Mouse (Mus musculus) liver, adult 2 months (tissue): ENCODE results near the gene Pram1. TPM values are rescaled to one million over a fixed set of nuclear protein-coding genes. Genes with fewer than 3 reads are reported as not detected.

ENCODE experiments used
- DNase-seq: peaks from one replicate; pipeline ENCODE4 v3.0.0-alpha.2; 2011; ENCODE audit warnings: low read depth, low spot score; ENCODE audit errors: extremely low read depth
- H3K27ac ChIP-seq: fragments of 200-500 bp; replicated peaks from 2 replicates; pipeline ENCODE4 v1.5.1; 2012; ENCODE audit warnings: low read depth, mild to moderate bottlenecking, control low read depth, inconsistent platforms, low read length; ENCODE audit not compliant: insufficient read depth
- H3K27me3 ChIP-seq: fragments of 200-500 bp; 2 replicates; pipeline ENCODE4 v1.6.1; 2012; ENCODE audit warnings: mild to moderate bottlenecking, moderate library complexity, low read length, inconsistent platforms; ENCODE audit not compliant: control insufficient read depth, insufficient read depth
- H3K36me3 ChIP-seq: fragments of 200-500 bp; 2 replicates; pipeline ENCODE4 v1.6.1; 2012; ENCODE audit warnings: low read length, inconsistent platforms; ENCODE audit not compliant: control insufficient read depth, insufficient read depth
- H3K4me1 ChIP-seq: fragments of 200-500 bp; 2 replicates; pipeline ENCODE4 v1.6.1; 2011; ENCODE audit warnings: low read length; ENCODE audit not compliant: control insufficient read depth, insufficient read depth
- H3K4me3 ChIP-seq: fragments of 200-500 bp; 2 replicates; pipeline ENCODE4 v1.5.1; 2011; ENCODE audit warnings: low read depth, mild to moderate bottlenecking, control low read depth, low read length, moderate library complexity; ENCODE audit not compliant: insufficient read depth
- H3K79me2 ChIP-seq: fragments of 200-500 bp; 2 replicates; pipeline ENCODE4 v1.6.1; 2012; ENCODE audit warnings: inconsistent platforms, mild to moderate bottlenecking, low read length, moderate library complexity; ENCODE audit not compliant: control insufficient read depth, insufficient read depth
- H3K9ac ChIP-seq: fragments of 200-500 bp; 2 replicates; pipeline ENCODE4 v1.6.1; 2012; ENCODE audit warnings: low read depth, mild to moderate bottlenecking, control low read depth, inconsistent platforms, low read length
- CTCF ChIP-seq: fragments of 200-500 bp; IDR thresholded peaks from 2 replicates; pipeline ENCODE4 v1.5.1; 2011; ENCODE audit warnings: low read depth, low read length, control low read depth
- POLR2A ChIP-seq: fragments of 200-500 bp; IDR thresholded peaks from 2 replicates; pipeline ENCODE4 v1.6.1; 2011; ENCODE audit warnings: low read length, control low read depth; ENCODE audit not compliant: insufficient read depth; ENCODE audit errors: extremely low read depth
- WGBS: fragments of 180-500 bp; shearing (Covaris S2); methylation state at CpG from one replicate; pipeline ENCODE4 v1.1.7; 2018; 5-methylcytosine and 5-hydroxymethylcytosine counted together
- polyA plus RNA-seq: library from polyadenylated mRNA; depleted of rRNA; stranded (reverse); fragments of >200 nt; gene quantifications from 2 replicates; pipeline ENCODE4 v1.2.3, GENCODE M21; 2012
- total RNA-seq: library from RNA; depleted of rRNA; stranded (reverse); fragments of >200 nt; gene quantifications from 2 replicates; pipeline ENCODE4 v1.2.3, GENCODE M21; 2014

Gene Pram1
- total and polyA plus RNA-seq, 2 experiments = 0.23 TPM; not detected in 1

DNA sequence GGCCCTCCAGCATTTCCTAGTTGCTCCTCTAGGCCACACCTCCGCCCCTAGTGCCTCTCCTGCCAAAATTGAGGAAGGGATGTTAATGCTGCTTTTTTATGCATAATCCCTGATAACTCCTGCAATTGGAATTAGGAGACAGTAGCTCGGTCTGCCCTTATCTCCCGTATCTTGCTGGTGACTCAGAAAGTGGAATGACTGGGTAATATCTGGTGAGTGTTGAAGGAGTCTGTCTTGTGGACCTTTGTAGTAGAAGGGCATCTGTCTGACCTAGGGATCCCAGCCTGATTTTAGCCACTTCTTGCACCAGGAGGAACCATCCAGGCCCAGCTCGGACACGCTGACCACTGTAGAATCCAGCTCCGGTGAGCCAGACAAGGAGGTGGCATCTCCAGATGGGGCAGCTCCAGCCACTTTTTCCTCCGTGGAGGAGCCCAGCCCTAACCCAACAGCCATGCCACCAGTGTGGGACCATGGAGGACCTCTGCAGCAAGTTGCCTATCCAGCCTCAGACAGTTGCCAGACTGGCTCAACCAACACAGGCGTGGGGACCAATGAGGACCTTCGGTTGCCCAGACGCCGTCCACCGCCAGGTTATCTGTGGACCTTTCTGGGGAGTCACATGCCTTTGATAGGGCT, 8.2 kb upstream of the Pram1 start:
- Histone ChIP-seq H3K9ac (peak overlapping the region; percentile 21), H3K27me3 (no peaks in the 10 kb centered on the region), H3K4me1 (peaks cover 6% of the 10 kb centered on the region; the same call in 1 of the 2 replicates), H3K4me3 (peak overlapping the region; percentile 98), H3K79me2 (no peaks in the 10 kb centered on the region), H3K27ac (0 out of 2 replicates have a peak overlapping the region, but pooled peaks have one; percentile 0), H3K36me3 (no peaks in the 10 kb centered on the region)
- 65% methylated on average over 12 of the region's 12 CpGs for WGBS
- TF ChIP-seq CTCF (no peak), POLR2A (no peak)
- DNase-seq = no peak

DNA sequence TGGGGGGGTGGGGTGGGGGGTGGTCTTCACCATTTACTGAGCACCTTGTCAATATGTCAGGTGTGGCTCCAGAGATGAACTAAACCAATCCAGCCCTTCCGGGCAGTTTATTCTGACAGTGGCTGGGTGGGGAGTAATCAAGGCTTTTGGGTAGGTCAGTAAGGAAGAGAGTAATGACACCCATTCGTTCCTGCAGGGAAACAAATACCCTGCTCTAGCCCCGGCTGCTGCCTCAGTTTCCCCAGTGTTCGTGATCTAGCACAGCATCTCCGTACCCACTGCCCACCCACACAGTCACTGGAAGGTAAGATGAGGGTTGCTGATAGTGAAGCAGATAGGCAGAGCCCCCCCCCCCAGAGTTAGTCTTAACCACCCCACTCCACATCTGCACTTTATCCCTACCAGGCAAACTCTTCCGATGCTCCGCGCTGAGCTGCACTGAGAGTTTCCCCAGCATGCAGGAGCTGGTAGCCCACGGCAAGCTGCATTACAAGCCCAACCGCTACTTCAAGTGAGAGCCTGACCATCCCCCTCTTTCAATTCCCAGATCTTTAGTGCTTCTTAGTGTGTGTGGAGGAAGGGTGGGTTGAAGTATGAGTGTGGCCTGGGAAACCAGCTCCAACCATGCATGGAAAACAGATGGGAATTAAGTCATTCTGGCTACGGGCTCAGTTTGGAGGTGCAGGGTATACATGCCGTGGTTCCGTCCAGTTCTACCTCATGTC, 7.5 kb upstream of the Pram1 start:
- Histone ChIP-seq H3K79me2 (no peaks in the 10 kb centered on the region), H3K4me1 (peaks cover 6% of the 10 kb centered on the region; the same call in 1 of the 2 replicates), H3K36me3 (no peaks in the 10 kb centered on the region), H3K27ac (no peak overlapping the region), H3K27me3 (no peaks in the 10 kb centered on the region), H3K9ac (no peak overlapping the region), H3K4me3 (no peak overlapping the region)
- no peak for DNase-seq
- no peak for TF ChIP-seq CTCF
- TF ChIP-seq POLR2A = no peak
- WGBS = 95% methylated on average over 13 of the region's 13 CpGs

DNA sequence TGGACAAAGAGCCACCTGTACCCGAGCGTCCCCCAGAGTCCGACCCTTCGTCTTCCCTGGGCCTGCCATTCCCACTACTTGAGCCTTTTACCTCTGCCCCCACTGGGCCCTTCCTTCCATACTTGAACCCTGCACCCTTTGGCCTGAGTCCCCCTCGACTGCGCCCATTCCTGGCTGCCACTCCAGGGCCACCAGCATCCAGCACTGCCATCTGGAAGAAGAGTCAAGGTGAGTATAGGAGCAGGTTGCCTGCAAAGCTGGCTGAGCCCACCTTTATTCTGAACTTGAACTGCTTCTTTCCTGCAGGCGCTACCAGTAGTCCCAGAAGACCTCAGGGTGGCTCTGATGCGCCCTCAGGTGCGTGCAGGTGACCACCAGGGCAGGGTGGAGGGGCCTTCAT, 6.6 kb upstream of the Pram1 start:
- Histone ChIP-seq H3K79me2 (no peaks in the 10 kb centered on the region), H3K27ac (no peak overlapping the region), H3K9ac (no peak overlapping the region), H3K4me3 (no peak overlapping the region), H3K27me3 (no peaks in the 10 kb centered on the region), H3K36me3 (no peaks in the 10 kb centered on the region), H3K4me1 (peaks cover 6% of the 10 kb centered on the region; the same call in 1 of the 2 replicates)
- DNase-seq = no peak
- WGBS = 97% methylated on average over 9 of the region's 9 CpGs
- TF ChIP-seq POLR2A (no peak), CTCF (no peak)

DNA sequence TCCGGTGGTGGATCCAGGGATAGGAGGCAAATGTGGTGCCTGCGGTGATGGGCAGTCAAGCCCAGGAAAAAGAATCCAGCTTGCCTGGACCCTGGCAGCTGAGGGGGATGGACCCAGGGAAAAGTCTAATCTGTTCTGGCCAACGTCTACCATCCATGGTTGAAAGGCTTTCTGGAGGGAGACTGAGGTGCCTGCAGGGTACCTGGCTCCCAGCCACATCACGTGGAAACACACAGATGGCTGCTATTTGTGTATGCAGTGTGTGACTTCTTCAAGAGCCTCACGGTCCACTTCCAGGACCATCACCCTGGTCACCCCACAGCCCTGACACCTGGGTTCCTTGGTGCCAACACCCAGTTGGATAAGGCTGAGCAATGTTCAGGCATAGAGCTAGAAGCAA, 6.1 kb upstream of the Pram1 start:
- H3K4me3 ChIP-seq = no peak overlapping the region
- peaks cover 6% of the 10 kb centered on the region; the same call in 1 of the 2 replicates for H3K4me1 ChIP-seq
- H3K27me3 ChIP-seq = no peaks in the 10 kb centered on the region
- WGBS = 94% methylated on average over 5 of the region's 5 CpGs
- H3K79me2 ChIP-seq = no peaks in the 10 kb centered on the region
- H3K36me3 ChIP-seq = no peaks in the 10 kb centered on the region
- no peak overlapping the region for H3K27ac ChIP-seq
- no peak for DNase-seq
- H3K9ac ChIP-seq = no peak overlapping the region
- TF ChIP-seq CTCF = no peak
- TF ChIP-seq POLR2A = no peak

DNA sequence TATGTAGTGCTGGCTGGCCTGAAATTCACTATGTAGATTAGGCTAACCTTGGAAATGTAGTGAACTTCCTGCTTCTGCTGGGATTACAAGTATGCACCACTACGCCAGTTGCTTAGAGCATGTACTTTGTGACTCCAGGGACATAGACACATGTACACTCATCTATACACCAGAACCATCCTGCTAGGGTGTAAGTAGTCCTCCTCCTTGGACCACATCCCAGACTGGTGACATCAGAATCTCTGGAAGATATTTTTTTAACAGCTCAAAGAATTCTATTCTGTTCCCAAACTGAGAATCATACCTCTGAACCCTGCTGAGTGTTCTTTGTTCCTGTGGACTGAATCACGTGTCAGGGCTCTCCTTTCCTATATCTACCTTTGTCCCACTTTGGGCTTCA, 818 bp upstream of the Pram1 start:
- no peaks in the 10 kb centered on the region for H3K79me2 ChIP-seq
- H3K9ac ChIP-seq = no peak overlapping the region
- 81% methylated on average over 2 of the region's 2 CpGs for WGBS
- TF ChIP-seq CTCF (no peak), POLR2A (no peak)
- no peak overlapping the region for H3K27ac ChIP-seq
- H3K4me1 ChIP-seq = no peaks in the 10 kb centered on the region
- no peaks in the 10 kb centered on the region for H3K27me3 ChIP-seq
- no peak for DNase-seq
- H3K4me3 ChIP-seq = no peak overlapping the region
- no peaks in the 10 kb centered on the region; the same call in 1 of the 2 replicates for H3K36me3 ChIP-seq

DNA sequence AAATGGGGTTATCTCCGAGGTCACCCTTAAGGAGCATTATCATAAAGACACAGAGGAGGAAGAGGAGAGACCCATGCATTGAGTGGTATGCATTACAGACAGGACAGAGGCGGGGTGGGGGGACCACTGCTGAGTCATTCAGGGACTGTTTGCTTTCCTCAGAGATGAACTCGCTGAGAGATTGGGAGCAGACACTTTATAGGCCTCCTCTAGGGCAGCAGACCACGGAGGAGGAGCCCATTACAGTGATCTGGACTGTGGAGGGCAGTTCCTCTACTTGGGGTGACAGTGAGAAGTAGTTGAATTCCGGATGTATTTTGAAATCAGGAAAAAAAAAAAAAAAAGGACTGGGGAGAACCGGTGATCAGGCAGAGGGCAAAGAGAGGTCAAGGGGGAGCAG, 1.9 kb downstream of the Pram1 start:
- H3K27ac ChIP-seq = 0 out of 2 replicates have a peak overlapping the region, but pooled peaks have one; percentile 33
- 43% methylated on average over 6 of the region's 6 CpGs for WGBS
- peak; percentile 26 for DNase-seq
- no peak for TF ChIP-seq POLR2A
- TF ChIP-seq CTCF = no peak
- no peaks in the 10 kb centered on the region for H3K4me1 ChIP-seq
- no peak overlapping the region for H3K4me3 ChIP-seq
- H3K36me3 ChIP-seq = peaks cover 5% of the 10 kb centered on the region; the same call in 1 of the 2 replicates
- no peak overlapping the region for H3K9ac ChIP-seq
- H3K79me2 ChIP-seq = no peaks in the 10 kb centered on the region
- H3K27me3 ChIP-seq = no peaks in the 10 kb centered on the region
